Mouse (Mus musculus): ENCODE measurements around the gene Dock3.

Gene Dock3

DNA sequence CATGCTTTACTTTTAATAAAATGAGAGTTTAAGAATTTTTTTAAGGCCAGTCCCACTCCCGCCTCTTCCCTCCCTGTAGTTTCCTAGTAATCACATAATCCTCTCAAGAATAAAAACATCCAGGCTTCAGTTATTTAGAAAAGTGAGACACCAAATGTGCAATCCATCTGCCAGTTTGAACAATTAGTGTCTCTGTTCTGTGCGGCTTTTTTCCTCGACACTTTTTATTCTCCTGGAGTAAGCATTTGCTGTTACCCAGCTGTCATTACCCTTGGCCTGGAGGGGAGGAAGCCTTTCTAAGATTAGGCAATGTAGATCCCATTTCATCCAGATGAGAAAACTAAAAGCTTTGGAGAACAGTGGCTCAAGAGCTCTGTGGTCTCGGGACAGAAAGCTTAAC is 221.9 kb downstream of the Dock3 start:
- DNase-seq (ENCODE audit: low spot score) = peak; percentile 14

DNA sequence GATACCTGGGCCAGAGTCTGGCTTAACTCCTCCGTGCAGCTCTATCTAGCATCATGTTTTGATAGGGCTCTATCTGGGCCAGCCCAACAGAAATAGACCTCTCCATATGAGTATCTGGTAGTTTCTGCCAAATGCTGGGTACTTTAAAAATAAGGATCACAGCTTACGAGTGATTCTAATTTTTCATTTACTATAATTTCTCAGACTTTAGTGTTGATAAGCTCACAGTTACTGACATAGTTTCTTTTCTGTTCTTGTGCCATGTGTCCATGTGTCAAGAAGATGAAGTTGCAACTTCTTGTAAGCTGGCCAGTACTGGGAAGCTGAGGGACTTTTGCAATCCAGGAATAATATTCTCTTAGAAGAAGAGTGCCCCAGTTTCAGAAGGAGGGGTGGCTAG is 228.5 kb downstream of the Dock3 start:
- no peak for DNase-seq (ENCODE audit: low spot score)

DNA sequence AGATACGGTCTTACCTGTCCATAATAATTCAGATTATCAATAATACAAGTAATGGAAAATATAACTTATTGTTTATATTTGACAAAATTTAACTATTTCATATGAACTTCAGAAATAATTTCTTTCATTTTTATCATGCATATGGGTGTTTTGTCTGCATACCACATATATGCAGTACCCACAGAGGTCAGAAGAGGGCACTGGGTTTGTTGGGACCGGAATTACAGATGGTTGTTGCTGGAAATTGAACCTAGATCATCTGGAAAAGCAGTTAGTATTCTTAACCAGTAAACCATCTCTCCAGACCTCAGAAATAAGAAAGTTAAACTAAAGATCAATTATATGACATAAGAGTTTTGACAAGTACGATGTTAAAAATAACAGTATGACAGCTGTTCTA is 261.0 kb downstream of the Dock3 start:
- peak; percentile 36 for DNase-seq (ENCODE audit: low spot score)

DNA sequence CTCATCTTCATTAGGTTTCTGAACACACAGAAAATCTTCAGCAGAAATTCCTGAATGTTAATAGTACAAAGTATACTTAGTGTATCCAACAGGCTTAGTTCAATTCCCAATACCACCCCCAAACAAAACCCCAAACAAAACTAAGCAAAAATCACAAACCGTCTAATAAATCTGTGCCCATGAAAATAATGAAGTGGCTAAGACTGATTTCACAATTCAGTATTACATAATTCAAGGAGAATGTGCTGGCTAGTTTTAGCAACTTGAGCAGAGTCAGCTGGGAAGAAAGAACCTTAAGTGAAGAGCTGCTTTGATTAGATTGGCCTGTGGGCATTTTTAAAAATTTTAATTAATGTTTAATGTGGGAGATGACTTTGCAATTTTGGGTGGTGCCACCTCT is 273.3 kb downstream of the Dock3 start:
- no peak for DNase-seq (ENCODE audit: low spot score)

DNA sequence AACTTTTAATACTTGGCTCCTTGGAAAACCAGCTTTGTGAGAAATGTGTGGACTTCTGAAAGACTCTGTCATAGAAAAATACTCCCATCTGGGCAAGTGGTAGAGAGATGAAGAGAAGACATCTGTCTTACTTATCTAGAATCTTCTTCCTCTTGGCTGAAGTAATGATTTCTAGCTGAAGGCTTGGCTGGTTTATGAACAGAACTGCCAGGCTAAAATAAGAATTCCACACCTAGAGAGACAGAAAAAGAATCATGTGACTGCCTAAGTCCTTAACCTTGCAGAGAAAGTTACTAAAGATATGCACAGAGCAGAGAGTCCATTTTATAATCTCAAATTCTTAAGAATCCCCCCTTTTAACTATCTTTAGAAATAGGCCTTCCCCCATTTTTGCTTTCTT is 276.2 kb downstream of the Dock3 start:
- no peak for DNase-seq (ENCODE audit: low spot score)

DNA sequence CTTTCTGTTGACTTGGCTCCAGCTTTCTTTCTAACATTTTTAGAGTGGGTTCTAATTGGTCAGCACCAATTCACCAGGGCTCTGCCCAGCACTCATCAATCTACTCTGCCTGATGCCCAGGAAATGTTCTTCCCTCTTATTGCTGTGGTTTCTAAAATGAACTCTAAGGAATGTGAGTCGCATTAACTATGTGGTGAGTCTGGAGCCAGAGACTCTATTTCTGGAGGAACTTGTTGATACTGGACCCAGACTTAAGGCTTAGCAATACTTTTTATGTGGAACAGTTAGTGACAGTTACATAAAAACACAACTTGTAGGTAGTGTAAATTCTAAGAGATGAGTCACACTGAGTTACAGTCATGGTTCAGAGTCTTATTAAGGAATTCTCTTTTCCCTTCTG is 296.7 kb downstream of the Dock3 start:
- DNase-seq (ENCODE audit: low spot score) = no peak

DNA sequence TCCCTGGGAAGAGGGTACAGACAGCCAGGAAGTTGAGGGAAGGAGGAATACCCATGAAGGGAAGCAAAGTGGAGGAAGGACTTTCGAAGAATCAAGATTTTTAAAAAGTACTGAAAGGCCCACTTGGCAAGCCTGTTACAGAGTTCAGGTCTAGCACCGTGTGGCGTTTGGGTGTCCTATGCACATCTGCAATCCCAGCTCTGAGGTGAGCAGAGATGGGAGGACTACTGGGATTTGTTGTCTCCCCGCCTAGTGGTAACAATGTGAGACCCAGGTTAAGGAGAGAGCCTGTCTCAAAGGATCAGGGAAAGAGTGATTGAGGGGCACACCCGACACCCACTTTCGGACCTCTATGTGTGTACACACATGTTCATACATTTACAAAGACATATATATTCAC is 316.8 kb downstream of the Dock3 start:
- no peak for DNase-seq (ENCODE audit: low spot score)

DNA sequence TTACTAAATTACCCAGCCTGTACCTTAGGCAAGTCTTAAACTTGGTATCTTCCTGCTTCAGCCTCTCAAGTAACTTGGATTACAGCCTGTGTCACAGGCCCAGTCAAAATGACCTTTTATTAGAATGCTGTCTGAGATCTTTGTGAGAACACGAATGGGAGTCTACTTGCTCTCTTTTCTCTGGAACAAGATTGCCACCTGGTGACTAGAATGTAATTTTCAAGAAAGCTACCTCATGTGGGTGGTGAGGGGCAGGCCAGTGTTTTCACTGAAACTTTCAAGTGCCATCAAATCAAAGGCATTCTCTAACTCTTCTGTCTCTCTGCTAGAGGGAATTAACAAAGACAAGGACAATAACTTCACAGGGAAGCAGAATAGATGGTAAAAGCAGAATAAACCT is 317.9 kb downstream of the Dock3 start:
- DNase-seq (ENCODE audit: low spot score) = no peak

DNA sequence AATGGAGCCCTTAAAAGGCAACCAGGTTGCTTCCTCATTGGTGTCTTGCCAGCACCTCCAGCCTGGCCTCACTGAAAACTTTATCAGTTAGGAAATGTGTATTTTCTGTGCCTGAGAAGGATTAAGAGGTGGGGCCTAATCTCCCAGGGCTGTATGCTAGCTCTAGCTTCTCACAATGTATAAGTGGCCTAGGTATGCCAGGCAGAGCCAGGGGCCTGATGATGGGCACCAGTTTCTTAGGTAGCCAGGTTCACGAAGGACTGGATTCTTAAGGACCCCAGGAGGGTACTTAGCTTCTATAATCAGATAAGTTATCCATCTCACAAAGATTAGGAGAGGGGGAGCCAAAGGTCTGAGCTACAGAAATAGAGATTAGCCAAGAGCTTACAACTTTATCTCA is 320.1 kb downstream of the Dock3 start:
- DNase-seq (ENCODE audit: low spot score) = no peak

DNA sequence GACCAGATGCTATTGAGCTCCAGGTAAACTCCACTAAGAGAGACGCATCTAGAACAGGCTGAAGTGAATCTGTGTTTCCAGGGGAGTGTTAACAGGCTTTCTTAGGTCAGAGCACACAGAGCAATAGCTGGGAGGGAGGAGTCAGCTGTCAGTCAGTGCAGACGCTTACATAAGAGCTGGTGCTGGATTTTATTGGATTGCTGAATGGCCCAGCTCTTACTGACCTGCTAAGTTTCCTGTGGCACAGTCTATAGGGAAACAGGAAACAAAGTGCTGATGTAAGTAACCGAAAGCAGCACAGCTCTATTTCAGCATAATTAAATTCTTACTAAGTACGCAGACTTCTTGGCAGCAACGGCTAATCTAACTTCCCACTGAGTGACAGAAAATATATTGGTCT is 323.0 kb downstream of the Dock3 start:
- DNase-seq (ENCODE audit: low spot score) = no peak

DNA sequence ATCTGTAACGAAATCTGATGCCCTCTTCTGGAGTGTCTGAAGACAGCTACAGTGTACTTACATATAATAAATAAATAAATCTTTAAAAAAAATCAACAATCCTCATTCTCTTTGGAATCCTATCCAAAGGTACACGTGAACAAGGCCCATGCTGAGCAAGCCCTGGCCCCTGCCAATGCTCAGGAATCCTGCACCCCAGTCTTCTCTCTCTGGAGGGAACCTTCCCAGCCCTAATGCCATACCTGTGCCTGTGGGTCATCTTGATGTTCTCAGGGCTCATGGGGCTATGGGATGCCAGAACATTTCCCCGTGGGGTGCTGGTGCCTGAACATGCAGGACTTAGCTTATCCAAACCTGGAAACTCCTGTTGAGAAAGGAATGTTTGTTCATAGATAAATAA is 323.5 kb downstream of the Dock3 start:
- DNase-seq (ENCODE audit: low spot score) = no peak

DNA sequence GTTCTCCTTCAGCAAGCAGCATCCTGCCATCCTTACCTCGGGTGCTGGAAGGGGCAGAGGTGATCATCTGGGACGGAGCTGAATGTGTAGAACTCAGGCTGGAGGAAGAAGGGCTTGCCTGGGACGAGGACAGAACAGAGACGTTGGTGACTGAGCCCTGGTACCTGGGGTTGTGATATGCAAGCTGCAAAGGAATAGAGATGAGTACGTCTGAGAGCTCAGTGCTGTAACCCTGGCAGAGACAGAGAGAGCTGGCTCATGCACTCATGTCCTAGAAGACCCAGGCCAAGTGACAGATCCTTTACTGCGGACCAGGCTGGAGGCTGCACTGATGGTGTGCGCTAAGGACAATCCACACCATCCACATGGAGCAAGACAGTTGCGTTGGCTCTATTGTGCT is 325.1 kb downstream of the Dock3 start:
- no peak for DNase-seq (ENCODE audit: low spot score)

DNA sequence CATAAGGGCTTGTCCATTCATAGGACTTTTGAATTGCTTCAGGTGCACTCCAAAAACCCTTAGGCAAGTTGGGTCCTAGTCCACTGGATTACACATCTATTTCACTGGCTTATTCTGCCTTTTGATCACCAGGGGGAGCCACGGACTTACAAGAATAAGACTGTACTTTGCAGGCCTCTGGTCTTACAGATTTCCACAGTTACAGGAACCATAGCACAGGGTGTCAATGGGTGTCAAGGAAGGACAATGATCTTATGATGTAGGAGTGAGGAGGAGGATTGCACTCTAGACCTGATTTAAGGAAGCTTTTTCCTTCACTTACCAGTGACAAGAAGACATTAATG is 327.9 kb downstream of the Dock3 start:
- no peak for DNase-seq (ENCODE audit: low spot score)

DNA sequence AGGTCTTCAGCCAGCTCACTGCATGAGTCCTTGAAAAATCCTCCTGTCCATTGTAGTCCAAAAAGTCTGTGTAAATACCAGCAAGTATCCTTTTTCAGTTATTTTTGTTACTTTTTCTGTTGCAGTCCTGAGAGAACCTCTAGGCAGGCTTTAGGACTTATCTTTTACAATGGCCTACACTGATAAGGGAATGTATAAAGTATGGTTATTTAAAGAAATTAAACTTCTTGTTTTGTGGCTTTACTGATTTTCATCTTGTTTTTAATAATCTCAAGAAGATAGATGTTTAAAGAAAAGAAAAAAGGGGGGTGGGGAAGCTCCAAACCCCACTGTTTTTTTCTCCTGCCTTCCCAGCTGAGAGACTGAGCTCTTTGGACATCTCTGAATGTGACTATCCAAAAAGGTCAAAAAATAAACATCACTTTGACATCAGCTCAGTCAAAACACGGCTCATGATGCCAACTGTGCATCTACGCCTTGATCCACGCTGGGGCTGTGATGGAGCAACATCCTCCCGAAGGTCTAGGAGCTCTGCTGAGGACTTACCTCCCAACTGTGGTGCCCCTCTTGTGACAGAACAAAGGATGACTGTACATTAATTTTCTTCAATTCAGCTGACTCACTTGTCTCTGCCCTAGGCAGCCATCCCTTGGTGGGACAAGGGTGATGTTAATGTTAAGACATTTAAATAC is 328.5 kb downstream of the Dock3 start:
- no peak for DNase-seq (ENCODE audit: low spot score)

DNA sequence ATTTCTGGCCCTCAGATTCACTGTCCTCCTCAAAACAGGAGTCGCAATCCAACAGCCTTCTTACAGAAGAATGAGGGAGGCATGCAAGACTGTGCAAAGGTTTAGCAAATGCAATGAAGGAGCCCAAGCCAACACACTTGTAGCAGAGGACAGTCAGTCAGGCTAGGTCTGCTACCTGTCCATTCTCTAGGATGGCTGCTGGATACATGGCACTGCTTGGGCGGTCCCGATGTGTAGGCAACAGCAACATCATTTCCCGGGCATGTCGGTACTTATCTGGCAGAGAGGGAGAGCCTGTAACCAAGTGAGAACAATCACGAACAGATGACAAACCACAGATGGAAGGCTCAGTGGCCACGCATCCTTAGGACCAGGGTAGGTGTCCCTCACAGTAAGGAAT is 330.1 kb downstream of the Dock3 start:
- no peak for DNase-seq (ENCODE audit: low spot score)

DNA sequence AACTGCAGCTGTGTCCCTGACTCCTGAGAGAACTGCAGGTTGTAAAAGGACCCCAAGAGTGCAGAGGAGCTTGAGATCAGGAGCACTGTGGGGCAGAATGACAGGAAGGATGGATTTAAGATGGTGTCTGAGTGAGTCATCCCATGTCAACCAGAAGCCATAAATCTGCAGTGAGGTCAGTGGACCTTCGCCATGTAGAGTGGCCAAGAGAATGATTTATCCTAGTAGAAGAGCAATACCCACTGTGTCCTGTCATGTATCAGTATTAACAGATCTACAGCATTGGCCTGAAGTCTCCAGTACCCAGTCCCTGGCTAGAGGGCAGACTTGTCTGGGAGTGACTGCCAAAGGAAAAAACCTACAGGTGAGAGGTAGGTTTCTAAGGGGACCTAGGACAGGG is 332.8 kb downstream of the Dock3 start:
- DNase-seq (ENCODE audit: low spot score) = no peak

DNA sequence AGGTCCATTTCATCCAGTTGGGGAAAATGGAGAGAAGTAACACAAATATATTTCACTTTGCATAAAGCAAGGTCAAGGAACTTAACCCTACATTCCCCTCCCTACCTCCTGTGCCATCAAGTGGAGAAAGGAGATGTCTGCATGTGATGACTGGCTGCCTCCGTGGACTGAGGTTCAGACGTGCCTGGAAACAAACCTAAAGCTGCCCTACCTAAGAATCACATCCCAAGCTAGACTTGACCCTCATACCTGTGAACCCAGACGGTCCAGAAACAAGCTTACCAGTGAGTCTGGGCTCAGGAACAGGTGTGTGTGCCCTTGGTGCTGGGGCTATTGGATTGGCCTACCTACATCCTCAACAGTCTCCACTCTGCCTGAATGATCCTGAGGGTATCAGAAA is 338.4 kb downstream of the Dock3 start:
- no peak for DNase-seq (ENCODE audit: low spot score)

DNA sequence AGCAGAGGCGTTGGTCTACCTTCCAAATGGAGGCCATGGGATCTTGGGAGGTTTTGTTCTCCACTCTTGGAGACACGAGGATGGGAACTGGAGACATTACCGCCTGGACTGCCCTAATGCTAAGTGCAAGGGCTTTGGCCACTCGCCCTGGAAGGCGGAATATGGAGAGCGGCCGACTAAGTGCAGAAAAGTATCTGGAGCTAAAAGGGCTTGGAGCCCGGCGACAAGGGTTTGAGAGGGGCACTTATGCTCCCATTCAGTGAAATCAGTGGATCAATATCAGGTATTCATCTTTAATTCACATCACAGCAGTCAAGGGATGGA is 339.2 kb downstream of the Dock3 start:
- DNase-seq (ENCODE audit: low spot score) = no peak

DNA sequence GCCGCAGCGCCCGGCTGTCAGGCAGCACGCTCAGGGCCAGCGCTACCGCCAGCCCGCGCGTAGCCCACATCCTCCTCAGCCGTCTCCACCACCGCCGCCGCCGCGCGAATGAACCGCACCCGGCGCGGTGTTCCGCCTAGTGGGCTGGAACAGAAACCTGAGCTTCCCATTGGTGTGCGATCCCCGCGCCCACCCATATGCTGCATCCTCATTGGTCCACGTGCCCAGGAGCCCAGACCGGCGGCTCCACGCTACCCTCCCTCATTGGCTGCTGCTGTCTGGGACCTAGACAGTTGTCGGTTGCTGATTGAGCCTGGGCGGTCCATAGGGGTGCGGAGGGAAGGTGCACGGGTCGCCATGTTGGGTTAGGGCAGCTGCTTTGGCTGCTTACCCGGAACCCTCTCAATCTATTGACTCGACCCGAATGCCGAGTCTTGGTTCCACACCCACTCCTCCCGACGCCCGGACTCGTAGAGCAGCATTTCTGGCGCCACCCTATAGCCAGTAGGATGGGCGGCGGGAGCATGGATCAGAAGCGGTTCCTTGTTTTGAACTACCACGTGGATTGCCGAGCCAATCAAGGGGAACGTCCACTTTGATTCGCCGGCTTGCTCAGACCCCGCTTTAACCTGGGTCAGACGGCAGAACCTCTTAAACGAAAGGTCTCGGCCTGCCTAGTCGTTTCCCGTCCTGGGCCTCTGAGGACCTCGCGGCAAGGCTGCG is 339.7 kb downstream of the Dock3 start, which contains the start of gene Manf:
Manf (minus strand) TSS at position 151 of the 723 bp plus-strand sequence.
- peak; percentile 99 for DNase-seq (ENCODE audit: low spot score)

DNA sequence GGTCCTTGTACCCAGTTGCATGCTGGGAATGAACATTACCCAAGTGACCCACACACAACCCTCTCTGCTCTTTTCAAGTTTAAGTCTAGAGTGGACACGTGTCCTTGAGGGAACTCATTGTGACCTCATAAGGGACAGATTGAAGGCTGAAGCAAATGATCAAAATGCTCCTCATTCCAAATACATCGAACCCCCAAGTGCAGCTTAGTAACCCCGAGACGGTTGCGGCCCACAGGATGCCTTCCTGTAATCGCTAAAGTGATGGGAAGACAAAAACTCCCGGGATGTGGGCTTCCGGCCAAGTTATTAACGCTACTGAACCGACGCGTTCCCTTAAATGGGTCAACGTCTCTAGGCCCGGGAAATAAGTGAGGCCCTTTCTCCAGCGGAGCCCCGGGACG is 340.4 kb downstream of the Dock3 start:
- DNase-seq (ENCODE audit: low spot score) = no peak

DNA sequence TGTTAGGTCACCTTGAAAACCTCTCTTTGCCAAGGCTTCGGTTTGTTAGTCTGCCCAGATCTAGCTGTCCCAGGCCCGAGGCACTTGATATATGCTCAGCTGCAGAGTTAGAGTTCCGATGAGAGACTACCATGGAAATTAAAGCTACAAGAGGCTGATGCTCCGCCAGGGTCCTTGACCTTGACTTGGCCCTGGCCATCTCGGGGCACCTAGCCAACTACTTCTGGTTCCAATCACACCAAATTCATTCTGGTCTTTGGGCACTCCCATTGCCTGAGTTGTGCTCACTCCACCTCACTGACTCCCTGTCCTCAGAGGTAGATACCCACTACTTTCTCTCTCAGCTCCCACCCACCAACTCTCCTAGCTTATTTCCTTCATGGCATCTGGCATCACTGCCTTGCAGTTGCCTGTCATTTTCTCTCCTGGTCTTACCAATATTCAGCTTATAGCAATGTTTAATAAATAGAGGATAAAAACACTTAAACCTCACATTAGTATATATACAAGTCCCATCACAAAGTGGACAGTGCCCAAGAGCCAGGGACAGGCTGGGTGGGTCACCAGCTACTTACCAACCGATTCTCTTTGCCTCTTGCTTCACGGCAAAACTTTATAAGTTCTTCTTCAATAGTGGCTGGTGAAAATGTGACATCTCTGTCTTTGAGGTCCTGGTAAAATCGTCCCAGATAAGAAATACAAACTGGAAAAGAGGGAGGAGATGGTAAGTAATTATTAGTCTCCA is 341.0 kb downstream of the Dock3 start:
- DNase-seq (ENCODE audit: low spot score) = no peak

DNA sequence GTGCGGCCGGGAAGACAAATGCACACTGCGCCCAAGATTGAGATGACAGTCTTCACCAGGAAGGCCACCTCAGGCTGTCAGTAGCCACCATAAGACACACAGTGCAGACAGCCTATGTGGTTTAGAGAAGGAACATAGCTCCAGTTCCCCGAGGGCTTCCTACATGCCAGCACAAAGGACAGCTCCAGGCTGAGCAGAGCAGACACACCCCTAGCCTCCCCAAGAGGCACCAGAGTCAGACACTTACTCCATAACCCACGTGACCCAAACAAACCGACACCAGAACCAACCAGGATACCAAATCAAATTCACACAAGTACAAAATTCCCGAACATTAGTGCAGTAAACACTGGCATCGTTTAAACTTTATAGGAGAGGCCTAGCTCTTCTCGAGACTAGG is 342.4 kb downstream of the Dock3 start:
- no peak for DNase-seq (ENCODE audit: low spot score)

DNA sequence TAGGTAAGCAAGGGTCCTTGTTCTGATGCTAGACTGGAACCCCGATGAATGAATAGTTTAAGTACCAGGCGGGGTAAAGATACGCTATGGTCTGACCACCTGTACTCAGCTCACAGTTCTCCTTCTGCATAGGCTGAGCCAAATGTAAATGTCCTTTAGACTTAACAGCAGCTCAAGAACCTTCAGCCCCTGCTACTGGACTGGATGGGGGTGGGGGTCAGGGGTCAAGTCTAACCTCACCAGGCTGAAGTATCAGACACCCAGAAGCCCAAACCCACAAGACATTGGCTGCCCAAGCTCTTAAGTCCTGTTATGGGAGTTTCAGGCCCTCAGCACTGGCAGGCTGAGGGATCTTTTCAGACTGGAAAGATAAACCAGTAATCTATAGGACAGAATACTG is 343.4 kb downstream of the Dock3 start:
- no peak for DNase-seq (ENCODE audit: low spot score)
